Mouse (Mus musculus) adipocyte (in vitro differentiated cells): ENCODE measurements around the gene Cisd3.

ENCODE experiments used
- DNase-seq: peaks from one replicate; pipeline ENCODE4 v3.0.0-alpha.2; 2016; ENCODE audit warnings: low spot score

Cisd3 gene

DNA sequence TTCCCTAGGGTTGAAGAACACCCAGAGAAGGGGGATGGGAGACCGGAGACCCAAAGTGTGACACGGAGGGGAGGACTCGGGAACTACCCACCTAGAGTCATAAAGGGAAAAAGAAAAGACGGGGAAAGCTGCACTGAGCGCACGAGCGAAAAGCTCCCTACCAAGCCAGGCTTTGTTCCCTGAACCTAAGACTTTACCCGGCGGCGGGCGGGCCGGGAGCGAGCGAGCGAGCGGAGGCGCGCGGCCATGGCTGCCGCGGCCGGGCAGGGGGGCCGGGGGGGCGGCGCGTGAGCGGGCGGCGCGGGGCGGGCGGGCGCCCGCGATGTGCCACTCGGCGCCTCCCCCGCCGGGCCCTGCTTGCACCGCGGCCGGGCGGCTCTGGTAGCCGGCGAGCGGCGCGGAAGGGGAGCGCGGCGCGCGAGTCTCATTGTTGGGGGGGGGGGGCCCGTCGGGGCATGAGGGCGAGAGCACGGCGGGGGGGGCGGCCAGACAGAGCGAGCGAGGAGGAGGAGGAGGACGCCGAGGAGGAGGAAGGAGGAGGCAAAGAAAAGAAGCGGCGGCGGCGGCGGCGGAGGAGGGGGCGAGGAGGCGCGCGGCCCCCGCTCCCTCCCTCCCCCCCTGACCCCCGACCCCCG lies 22.6 kb upstream of the Cisd3 start, which contains the start of gene Mllt6:
Gene Mllt6 (plus strand): TSS at position 522 of the 635 bp plus-strand sequence.
- DNase-seq: peak; percentile 80

DNA sequence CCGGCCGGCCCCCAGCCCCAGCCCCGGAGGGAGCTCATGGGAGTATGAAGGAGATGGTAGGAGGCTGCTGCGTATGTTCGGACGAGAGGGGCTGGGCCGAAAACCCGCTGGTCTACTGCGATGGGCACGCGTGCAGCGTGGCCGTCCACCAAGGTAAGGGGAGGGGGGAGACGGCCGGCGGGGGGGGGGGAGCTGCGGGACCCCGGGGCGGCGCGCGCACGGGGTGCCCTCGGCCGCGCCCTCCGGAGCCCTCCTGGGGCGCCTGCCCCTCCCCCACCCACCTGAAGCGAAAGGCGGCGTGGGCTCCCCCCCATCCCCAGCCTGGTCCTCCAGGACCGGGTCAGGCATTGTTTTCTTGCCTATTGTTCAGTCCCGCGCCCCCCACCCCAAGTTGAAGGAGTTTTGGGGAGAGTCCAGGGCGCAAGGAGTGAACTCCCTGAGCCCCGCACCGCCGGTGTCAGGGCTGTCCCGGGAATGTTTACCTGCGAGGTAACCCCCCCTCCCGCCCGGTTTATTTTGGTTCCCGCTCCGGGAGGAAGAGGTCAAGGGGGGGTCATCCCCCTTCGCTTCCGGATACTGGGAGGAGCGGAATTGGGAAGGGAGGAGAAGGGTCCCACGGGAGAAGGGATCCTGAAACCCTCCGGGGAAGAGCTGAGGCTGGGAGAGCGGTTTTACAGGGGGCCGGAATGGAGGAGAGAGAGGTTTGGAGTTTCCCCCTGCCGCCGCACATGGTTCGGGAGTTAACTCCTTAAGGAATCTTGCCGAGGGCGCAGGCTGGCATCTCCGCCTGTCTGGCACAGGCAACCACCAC lies 21.9 kb upstream of the Cisd3 start:
- DNase-seq: peak; percentile 46

DNA sequence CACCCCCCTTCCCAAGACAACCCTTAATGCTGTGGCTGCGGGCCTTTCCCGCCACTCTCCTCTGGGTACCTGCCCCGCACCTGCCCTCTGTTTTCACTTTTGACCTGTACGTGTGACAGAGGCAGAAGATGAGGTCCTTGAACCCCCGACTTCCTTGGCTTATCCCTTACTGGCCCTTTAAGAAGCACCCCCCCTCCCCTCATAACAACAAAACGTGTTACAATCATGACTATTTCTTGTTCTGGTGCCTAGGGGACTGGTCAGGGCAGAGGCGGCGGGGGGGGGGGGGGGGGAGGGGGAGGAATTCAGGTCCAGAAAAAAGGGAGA lies 21.3 kb upstream of the Cisd3 start:
- no peak for DNase-seq

DNA sequence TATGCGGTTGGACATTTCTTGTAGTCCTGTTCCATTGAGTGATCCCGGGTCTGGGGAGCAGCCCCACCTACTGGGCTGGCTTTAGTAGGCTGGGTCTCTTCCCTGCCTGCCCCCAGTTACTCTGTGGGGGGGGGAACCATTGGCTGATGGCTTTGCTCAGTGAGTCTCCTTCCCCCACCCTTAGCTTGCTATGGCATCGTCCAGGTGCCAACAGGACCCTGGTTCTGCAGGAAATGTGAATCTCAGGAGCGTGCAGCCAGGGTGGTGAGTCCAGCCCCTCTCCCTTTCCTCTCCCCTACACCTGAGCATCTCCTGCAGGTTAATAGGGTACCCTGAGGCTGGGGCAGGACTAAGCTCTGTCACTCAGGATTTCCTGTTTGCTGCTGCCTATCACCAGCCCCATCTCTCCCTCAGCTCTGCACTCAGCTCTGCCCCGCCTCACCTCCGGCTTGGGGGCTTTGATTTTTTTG lies 20.8 kb upstream of the Cisd3 start:
- DNase-seq: no peak

DNA sequence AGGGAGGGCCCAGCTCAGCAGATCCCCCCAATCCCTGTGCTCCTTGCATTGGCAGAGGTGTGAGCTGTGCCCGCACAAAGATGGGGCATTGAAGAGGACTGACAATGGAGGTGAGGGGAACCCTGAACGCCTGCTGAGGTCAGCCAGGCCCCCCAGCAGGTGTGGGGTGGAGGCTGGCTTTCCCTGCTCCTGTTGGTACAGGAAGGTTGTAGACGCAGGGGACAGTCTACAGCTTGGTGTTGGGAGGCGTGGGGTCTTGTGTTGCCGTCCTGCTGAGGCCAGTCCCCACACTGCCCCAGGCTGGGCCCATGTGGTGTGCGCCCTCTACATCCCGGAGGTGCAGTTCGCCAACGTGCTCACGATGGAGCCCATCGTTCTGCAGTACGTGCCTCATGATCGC lies 20.2 kb upstream of the Cisd3 start:
- no peak for DNase-seq

DNA sequence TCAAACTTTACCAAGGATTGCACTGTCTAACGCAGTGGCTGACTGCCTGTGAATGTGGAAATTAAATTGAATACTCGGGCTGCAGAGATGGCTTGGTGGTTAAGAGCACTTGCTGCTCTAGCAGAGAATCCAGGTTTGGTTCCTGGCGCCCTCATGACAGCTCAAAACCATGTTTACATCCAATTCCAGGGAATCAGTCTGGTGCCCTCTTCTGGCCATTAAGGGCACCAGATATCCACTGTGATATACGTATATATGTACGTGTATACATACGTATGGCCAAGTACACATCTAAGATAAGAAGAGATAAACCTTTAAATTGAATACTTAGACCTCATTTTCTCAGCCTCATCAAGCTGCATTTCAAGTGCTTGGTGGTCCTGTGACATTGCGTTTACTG lies 19.4 kb upstream of the Cisd3 start:
- no peak for DNase-seq

DNA sequence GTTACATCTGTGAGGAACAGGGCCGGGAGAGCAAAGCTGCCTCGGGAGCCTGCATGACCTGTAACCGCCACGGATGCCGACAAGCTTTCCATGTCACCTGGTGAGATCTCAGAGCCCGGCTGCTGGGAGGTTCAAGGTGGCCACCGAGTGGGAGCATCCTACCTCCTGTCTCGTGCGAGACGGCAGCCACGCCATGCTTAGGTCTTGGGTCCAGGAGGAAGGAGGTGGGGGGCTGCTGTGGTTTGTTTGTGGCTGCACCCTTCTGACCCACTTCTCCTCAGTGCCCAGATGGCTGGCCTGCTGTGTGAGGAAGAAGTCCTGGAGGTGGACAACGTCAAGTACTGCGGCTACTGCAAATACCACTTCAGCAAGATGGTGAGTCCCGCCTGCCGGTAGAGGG lies 18.8 kb upstream of the Cisd3 start:
- DNase-seq: no peak

DNA sequence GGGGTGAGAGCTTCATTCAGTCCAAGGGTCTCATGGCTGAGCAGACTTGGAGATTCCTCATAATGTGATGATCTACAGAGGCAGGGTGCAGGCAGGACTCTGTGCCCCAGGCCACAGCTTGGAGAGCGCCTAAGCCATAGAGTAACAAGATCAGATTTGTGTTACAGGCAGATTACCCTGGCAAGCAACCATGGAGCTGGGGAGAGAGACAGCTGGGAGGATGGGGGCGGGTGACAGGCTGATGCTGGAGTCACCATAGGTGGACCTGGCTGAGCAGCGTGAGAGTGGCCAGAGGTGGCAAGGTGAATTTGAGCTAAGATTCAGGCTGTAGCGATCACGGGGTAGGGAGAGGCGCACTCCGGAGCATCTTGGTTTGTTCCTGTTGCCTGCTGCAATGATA lies 17.5 kb upstream of the Cisd3 start:
- DNase-seq: no peak

DNA sequence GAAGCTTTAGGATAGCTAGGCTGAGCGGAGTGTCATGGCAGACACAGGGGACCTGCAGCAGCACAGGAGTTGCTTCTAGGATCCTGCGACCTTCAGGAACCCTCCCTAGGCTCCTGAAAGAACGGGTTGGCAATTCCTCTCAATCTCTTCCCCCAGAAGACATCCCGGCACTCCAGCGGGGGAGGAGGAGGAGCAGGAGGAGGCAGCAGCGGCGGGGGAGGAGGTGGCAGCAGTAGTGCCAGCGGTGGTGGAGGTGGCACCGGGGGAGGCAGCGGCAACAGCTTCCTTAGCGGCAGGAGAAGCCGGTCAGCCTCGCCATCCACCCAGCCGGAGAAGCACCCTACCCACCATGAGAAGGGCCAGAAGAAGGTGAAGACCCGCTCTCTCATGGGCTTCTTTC lies 16.4 kb upstream of the Cisd3 start:
- DNase-seq: no peak

DNA sequence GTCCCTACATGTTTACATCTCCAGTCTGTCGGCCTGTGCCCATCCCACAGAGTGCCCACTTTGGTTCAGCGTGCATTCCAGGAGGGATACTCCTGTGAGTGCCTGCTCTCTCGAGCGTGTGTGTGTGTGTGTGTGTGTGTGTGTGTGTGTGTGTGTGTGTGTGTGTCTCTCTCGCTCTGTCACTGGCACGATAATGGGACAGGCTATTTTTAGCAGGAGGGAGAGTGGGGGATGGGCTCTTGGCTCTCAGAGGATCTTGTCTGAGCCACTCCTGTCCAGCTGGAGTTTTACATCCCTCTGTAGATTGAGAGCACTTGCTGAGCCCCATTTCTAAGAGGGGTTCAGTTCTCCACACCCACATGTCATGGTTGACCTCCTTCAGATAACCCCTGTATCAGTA lies 15.8 kb upstream of the Cisd3 start:
- peak; percentile 73 for DNase-seq

DNA sequence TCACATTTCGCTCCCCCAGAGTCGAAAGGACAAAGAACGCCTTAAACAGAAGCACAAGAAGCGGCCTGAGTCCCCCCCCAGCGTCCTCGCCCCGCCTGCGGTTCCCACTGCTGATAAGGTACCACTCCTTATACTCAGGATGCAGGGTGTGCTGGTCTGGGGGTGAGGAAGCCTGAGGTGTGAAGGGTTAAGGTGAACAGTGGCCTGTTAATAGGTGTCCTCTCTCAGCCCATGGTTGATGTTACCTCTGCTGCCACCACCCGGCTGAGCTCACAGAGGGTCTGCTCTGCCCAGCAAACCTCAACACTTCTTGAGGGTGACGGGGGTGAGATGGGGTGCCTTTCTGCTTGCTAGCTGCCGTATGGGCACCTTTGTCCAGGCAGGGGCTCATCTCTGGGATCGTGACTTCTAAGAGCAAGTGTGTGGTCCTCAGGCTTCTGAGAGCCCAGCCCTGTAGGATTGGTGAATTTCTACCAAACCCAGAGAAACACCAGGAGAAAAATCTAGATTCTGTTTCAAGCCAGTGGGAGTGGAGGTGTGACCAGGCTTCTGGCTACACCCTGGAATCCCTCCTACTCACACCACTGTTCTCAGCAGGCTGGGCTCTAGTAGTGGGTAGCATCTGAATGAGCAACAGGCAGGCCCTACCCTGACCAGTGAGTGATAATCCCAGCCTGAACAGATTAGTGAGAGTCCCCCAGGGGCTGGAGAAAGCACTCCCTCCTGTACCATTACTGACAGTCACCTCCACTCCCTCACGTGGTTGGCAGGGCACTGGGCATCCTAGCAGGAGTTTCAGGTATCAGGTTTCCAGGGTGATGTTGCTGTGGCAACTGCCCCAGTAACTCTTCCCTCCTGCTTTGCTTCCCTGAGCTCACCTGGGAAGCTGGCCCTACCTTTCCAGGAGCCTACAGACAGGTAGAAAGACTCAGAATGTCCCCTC lies 15.1 kb upstream of the Cisd3 start:
- DNase-seq: no peak

DNA sequence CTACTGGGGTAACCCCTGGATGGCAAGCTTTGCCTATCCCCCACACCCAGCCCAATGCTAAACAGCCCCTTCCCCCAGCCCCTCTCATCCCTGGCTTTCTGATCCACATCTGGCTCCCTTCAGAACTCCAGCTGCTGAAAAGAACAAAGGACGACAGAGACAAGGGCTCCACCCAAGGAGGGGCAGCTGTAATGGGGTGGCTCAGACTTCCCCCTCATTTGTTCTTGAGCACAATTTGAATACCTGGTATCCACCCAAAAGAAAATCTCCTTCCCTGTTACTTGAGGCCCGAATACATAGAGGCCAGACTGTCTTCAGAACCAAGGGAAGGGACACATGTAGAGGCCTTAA lies 14.5 kb upstream of the Cisd3 start:
- DNase-seq: no peak

DNA sequence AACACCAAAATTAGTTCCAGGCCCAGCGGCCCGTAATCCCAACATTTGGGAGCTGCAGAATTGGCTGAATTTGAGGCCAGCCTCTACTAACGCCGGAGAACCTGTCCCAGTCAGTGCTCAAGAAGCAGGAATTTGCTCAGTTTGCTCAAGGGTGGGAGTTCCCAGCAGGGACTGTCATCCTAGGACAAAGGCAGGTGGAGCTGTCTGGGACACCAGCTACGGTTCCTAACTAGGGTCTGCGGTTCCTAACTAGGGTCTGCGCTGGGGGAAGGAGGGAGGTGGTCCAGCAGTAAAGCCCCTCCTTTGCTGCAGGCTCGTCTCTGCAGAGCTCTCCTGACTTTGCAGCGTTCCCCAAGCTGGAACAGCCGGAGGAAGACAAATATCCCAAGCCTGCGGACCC lies 12.5 kb upstream of the Cisd3 start:
- no peak for DNase-seq

DNA sequence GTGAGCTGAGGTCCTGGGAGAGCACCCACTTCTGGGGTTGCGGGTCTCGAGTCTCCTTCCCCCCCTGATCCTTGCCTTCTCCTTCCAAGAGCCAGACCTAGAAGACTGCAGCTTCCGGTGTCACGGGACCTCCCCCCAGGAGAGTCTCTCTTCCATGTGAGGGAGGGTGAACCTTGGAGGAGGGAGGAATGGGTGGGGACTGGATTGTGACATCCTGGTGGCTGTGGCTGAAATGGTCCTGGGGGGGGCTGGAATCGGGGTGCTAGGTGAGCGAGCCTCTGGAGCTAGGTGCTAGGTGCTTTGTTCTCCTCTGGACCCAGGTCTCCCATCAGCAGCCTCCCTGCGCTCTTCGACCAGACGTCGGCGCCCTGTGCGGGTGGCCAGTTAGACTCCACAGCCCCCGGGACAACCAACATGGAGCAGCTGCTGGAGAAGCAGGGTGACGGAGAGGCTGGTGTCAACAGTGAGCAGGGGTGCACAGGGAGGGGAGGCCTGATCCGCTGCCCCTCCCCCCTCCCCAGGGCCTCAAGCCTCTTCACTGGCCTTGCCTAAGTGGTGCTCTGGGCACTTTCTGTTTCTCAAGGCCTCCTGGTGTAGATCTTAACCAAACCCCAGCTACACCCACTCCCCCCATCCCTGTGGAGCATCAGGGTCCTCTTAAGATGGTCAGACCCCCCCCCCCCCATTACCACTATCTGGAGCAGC lies 9.4 kb upstream of the Cisd3 start:
- no peak for DNase-seq

DNA sequence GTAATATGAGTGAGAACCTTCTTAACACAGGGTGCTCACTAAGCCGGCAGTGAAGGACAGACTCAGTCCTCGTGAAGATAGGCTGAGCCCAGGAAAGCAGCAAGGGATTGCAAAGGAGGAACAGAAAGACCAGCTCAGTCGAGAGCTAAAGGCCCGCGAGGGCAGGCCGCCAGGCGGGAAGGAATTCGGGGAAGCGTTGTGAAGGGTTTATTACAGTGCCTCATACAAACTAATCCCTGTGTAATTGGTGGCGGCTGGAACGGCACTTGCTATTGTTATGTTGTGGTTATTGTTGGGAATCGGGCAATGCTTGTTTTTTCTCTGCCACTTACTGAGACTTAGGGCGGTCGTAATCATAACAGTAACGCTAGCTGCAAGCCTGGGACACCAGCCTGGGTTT lies 8.2 kb upstream of the Cisd3 start:
- no peak for DNase-seq

DNA sequence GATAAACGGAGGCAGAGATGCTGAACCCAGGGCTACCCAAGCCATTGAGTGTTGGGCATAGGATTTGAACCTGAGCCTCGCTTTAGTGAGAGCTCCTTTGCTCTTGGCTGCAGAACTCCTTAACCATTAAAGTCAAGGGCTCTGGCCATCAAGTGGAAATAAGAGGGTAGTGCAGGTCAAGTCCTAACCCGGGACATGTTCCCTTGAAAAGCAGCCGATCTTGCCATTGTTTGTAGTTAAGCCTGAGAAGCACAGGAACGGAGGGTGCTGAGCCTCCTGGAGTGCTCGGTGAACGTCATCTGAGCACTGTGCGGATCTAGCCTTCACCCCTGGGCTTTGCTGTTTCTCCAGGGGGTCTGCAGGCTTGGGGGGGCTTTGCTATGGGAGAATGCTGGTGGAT lies 7.8 kb upstream of the Cisd3 start:
- DNase-seq: no peak

DNA sequence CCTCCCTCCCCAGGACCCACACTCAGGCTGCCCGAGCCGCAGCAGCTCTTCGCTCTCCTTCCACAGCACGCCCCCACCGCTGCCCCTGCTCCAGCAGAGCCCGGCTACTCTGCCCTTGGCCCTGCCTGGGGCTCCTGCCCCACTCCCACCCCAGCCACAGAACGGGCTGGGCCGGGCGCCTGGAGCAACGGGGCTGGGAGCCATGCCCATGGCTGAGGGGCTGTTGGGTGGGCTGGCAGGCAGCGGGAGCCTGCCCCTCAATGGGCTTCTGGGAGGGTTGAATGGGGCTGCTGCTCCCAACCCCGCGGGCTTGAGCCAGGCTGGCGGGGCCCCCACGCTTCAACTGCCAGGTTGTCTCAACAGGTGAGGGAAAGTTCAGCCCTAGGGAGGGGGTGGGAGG lies 7.3 kb upstream of the Cisd3 start:
- DNase-seq: no peak

DNA sequence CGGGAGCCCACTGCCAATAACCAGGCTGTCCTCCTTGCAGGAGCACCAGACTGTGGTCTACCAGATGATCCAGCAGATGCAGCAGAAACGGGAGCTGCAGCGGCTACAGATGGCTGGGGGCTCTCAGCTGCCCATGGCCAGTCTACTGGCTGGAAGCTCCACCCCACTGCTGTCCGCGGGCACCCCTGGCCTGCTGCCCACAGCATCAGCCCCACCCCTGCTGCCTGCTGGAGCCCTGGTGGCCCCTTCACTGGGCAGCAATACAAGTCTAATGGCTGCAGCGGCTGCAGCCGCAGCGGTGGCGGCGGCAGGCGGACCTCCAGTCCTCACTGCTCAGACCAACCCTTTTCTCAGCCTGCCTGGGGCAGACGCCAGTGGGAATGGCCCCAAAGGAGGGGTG lies 5.2 kb upstream of the Cisd3 start:
- DNase-seq: no peak

DNA sequence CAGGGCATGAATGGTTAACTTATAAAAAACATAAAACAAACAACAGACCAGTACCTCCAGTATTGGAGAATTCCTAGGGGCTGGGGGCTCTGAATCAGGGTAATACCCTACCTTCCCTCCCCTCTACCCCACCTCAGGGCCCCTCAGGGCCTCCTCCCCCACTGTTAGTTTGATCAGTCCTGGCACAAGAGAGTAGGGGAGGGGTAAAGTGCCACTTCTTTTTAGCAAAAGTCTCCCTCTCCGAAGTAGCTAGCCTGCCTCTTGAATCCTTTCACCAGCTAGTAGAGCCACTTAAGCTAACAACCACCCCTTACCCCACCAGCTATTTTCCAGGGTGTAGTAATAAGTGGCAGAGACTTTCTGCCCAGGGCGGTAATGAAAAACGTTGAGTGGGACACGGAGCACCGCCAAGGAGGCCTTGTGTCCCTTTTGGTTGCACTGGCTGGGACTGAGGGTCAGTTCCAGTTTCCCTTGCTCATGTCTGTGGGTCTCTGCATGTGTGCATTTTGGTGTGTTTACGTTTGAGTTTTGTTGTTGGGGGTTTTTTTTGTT lies 3.0 kb upstream of the Cisd3 start:
- no peak for DNase-seq

DNA sequence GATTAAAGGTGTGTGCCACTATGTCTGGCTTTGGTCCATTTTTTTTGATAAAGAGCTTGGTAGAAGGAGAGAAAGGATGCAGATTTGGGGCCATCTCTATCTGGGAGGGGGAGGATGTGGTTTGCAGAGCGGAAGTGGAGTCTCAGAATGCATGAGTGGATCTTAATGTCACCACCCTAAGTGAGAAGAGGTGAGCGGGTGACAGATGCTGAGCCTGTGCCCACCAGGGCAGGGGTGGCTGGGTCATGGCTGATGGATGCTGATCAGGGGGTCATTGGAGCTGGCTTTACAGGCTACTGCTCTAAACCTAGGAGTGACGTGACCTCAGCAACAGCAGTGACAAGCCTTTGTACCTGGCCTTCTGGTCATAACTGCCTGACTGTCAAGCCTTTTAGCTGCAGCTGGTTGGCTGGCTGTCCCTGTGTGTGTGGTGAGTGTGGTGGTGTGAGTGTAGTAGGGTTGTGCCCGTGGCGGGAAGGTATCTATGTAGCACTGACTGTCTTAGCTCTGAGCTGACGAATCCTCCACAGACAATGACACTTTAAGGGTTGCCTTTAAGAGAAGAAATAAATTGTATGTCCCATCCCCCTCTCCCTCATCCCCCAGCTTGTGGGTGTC lies 1.5 kb upstream of the Cisd3 start:
- DNase-seq: no peak

DNA sequence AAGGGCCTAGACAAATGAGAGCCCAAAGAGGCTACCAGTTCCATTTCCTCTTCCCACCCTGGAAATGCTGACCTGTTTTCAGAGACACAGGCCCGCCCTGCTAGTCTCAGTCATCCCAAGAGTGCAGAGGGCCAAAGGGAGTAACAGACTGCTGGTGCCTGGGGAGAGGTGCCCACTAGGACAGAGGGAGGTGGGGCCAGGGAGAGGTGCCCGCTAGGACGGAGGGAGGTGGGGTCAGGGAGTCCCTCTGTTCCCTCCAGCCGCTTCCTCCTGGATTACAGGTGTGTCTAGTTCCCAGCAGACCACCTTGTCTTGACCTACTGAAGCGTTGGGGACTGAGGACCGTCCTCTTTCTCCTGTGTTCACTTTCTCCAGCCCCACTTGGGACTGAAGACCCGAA lies 860 bp upstream of the Cisd3 start:
- no peak for DNase-seq
